Mouse (Mus musculus): ENCODE data around the gene Artn. TPM values are rescaled to one million over a fixed set of nuclear protein-coding genes. Genes with fewer than 3 reads are reported as not detected.

Gene Artn
- not detected for polyA plus RNA-seq (2017; shearing (Covaris generic))

DNA sequence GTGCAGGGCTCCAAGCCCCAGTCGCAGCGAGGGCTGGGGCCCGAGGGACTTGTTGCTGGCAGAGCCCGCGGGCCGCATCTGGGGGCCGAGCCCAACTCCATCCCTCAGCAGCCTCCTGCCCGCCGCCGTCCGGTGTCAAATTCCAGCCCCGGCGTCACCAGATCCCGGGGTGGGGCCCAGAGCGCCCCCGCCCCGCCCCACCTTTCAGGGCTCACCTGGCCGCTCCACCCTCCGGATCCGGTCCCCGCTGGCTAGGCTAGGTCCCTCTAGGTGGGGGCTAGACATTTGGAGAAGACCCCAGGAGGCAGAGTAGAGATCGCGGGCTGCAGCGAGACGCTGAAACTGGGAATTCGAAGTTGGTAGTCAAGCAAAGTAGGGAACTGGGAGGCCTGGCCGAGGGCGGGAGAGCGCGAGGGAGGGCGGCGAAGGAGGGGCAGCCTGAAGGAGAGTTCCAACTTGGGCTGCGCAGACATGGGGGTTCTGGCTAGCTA, at the start of gene Artn:
TSS of gene Artn (minus strand) at position 373 of the 491 bp plus-strand sequence.

DNA sequence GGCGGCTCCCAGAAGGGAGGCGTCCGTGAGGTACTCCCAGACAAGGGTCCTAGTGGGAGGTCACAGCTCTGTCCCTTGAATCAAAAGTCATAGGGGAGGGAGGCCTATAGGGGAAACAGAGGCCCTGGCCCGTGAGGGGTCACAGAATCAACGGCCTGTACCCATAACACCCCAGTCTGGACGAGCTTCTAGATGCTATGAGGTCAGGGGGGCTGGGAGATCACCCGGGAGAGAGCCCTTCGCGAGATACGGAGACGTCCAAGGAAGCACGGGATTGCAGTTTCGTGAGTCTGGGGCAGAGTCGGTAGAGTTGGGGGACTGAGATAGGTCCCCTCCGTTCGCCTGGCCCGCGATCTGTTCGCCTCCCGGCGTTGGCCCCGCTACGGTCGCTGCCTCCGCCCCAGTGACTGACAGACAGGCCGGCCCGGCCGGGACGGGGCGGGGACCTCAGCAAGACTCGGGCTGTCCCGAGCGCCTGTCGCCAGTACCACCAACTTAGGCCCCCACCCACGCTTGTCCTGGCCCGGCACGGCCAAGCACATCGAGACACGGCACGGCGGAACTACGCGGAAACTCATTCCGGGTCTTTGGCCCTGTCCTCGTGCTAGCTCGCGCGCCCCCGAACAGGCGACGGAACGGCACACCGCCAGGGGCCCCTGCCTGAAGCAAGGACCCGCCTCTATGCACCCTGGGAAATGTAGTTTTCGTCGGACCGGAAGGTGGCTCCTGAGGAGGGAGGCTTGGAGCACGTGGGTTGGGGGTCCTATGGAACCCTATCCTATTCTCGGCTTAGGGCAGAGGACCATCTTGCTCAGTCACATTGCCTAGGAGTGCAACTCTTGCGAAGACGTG, 14.7 kb downstream of the Artn start, which contains the start of gene Ipo13:
TSS of gene Ipo13 (minus strand) at position 409 of the 852 bp plus-strand sequence.

DNA sequence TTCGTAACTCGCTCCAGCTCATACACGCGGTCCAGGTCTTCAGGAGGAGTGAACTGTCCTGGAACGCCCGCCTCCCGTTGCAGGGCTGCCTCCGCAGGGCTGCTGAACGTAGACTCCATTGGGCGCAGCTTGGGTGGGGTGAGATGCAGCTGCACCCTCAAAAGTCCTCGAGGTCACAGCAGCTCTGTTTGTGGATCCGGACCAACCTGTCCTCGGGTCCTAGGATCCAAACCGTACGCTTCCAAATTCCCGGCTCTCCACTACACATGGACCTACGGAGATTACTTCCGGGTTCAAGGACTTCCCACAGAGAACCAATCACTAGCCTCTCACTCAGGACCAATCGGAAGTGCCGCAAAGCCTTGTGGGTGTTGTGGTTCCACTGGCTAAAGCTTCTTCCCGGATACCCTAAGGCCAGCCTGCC, 37.8 kb downstream of the Artn start, which contains the start of gene Dph2:
TSS of gene Dph2 (minus strand) at position 295 of the 424 bp plus-strand sequence.

DNA sequence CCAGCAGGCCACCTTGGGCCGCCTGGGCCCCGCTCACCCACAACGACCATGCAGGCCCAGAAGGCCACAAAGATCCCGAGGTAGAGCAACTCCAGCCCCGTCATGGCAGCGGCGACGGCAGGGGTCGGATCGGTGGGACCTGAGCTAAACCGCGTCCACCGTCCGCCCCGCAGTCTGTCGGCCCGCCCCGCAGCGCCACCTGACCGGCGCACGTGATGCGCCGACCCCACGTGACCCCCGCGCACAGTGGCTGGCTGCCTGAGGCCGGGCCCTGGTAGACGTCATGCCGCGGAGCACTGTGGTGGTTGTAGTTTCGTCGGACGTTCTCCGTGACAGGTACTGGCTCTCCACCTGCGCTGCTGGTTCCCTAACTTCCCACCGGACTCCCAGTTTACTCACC, 42.4 kb downstream of the Artn start, which contains the start of gene Atp6v0b:
TSS of gene Atp6v0b (minus strand) at position 201 of the 400 bp plus-strand sequence.

DNA sequence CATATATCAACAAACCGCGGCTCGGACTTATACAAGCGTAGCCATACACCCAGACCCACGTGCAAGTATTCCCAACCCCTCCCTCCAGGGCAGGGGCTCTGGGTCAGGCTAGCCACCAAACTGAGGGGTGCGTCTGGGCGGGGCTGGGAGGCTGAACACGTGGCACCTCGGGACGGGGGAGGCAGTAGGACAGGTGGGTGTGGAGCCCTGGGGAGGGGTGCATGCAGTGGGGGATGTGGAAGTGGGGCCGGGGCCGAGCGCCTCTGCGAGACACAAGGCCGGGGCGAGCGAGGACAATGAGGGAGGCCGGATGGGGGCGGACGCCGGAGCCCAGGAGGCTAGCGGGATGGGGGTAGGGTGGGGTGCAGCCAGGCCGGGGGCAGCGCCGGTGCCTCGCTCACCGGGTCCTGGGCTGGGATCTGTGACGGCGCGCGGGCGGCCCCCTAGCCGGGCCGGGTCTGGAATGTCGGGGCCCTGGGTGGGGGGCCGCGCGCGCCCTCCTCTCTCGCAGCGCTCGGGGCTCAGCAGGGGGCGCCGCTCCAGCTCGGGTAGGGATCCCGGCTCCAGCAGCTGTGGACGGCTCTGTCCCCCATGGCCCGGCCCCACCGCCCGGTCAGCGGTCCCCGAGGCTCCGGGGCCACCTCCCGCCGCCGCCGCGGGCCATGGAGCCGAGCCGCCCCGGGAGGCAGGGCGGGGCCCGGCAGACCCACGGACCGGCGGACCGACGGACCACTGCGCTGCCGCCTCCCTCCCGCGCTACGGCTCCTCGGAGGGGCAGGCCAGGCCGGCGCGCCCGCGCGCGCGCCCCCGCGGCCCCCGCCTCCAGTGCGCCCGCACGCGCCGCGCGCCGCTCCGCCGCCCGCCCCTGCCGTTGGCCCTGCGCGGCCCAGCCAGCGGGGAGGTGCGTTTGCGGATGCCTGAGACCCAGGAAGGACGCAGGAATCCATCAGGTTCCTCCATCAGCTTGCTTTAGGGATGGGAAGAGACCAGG, 46.6 kb downstream of the Artn start, which contains the start of gene B4galt2:
TSS of gene B4galt2 (minus strand) at position 787 of the 991 bp plus-strand sequence.

Other genes with a start within 250 kb of the Artn start
- gene Dmap1, start 247.5 kb downstream of the Artn start, polyA plus RNA-seq (2017; shearing (Covaris generic)), result 44.6 TPM
- not detected for gene Gm12845, start 205.4 kb downstream of the Artn start, polyA plus RNA-seq (2017; shearing (Covaris generic))
- gene Klf17, start 164.1 kb downstream of the Artn start, polyA plus RNA-seq (2017; shearing (Covaris generic)), result not detected
- gene Slc6a9, start 95.3 kb downstream of the Artn start, polyA plus RNA-seq (2017; shearing (Covaris generic)), result 0.53 TPM
- gene Ccdc24, start 57.2 kb downstream of the Artn start, polyA plus RNA-seq (2017; shearing (Covaris generic)), result not detected
- not detected for gene B4galt2, start 46.3 kb downstream of the Artn start, polyA plus RNA-seq (2017; shearing (Covaris generic))
- gene Atp6v0b, start 42.4 kb downstream of the Artn start, polyA plus RNA-seq (2017; shearing (Covaris generic)), result 154 TPM
- 38.2 TPM for gene Dph2, start 37.7 kb downstream of the Artn start, polyA plus RNA-seq (2017; shearing (Covaris generic))
- gene Ipo13, start 14.8 kb downstream of the Artn start, polyA plus RNA-seq (2017; shearing (Covaris generic)), result 42.2 TPM
- 1.0 TPM for gene St3gal3, start 205.2 kb upstream of the Artn start, polyA plus RNA-seq (2017; shearing (Covaris generic))

Data from activated CD4-positive, CD25-positive, alpha-beta regulatory T cell, adult 9 weeks (primary cell).